Mouse (Mus musculus): ENCODE results near the gene Ift88.

Ift88 gene

GRCm38 (mm10) chr14:57532577-57532976, 108.7 kb downstream of the Ift88 start:
- no peak for DNase-seq (ENCODE audit: low read depth)

GRCm38 (mm10) chr14:57533214-57533613, 109.4 kb downstream of the Ift88 start:
- peak; percentile 53 for DNase-seq (ENCODE audit: low read depth)

GRCm38 (mm10) chr14:57533841-57534240, 110.0 kb downstream of the Ift88 start:
- DNase-seq (ENCODE audit: low read depth): no peak

- no peak for DNase-seq (ENCODE audit: low read depth)
Observed at GRCm38 (mm10) chr14:57534346-57534745, 110.5 kb downstream of the Ift88 start.

- peak; percentile 27 for DNase-seq (ENCODE audit: low read depth)
Observed at GRCm38 (mm10) chr14:57534961-57535360, 111.1 kb downstream of the Ift88 start.

GRCm38 (mm10) chr14:57535646-57536045, 111.8 kb downstream of the Ift88 start:
- peak; percentile 24 for DNase-seq (ENCODE audit: low read depth)

- no peak for DNase-seq (ENCODE audit: low read depth)
Observed at GRCm38 (mm10) chr14:57536820-57537219, 113.0 kb downstream of the Ift88 start.

GRCm38 (mm10) chr14:57537261-57538015, 113.6 kb downstream of the Ift88 start:
- no peak for DNase-seq (ENCODE audit: low read depth)

- DNase-seq (ENCODE audit: low read depth): no peak
Observed at GRCm38 (mm10) chr14:57540683-57541082, 116.8 kb downstream of the Ift88 start.

GRCm38 (mm10) chr14:57542231-57542630, 118.4 kb downstream of the Ift88 start:
- no peak for DNase-seq (ENCODE audit: low read depth)

- no peak for DNase-seq (ENCODE audit: low read depth)
Observed at GRCm38 (mm10) chr14:57543420-57544039, 119.7 kb downstream of the Ift88 start.

GRCm38 (mm10) chr14:57545526-57545925, 121.7 kb downstream of the Ift88 start:
- DNase-seq (ENCODE audit: low read depth): no peak

GRCm38 (mm10) chr14:57546131-57546530, 122.3 kb downstream of the Ift88 start:
- DNase-seq (ENCODE audit: low read depth): no peak

GRCm38 (mm10) chr14:57546557-57547021, 122.7 kb downstream of the Ift88 start:
- DNase-seq (ENCODE audit: low read depth): no peak

GRCm38 (mm10) chr14:57547062-57547461, 123.2 kb downstream of the Ift88 start:
- DNase-seq (ENCODE audit: low read depth): no peak

GRCm38 (mm10) chr14:57552945-57553344, 129.1 kb downstream of the Ift88 start:
- no peak for DNase-seq (ENCODE audit: low read depth)

- no peak for DNase-seq (ENCODE audit: low read depth)
Observed at GRCm38 (mm10) chr14:57554434-57554833, 130.6 kb downstream of the Ift88 start.

- no peak for DNase-seq (ENCODE audit: low read depth)
Observed at GRCm38 (mm10) chr14:57555471-57556070, 131.7 kb downstream of the Ift88 start.

- DNase-seq (ENCODE audit: low read depth): no peak
Observed at GRCm38 (mm10) chr14:57556922-57557321, 133.1 kb downstream of the Ift88 start.

- no peak for DNase-seq (ENCODE audit: low read depth)
Observed at GRCm38 (mm10) chr14:57565626-57566025, 141.8 kb downstream of the Ift88 start.
